Mouse (Mus musculus): Measurements from ENCODE around the gene Cyp27a1. TPM values are rescaled to one million over a fixed set of nuclear protein-coding genes. Genes with fewer than 3 reads are reported as not detected.

Gene Cyp27a1
- polyA plus RNA-seq (2017; shearing (Covaris generic)): not detected

DNA sequence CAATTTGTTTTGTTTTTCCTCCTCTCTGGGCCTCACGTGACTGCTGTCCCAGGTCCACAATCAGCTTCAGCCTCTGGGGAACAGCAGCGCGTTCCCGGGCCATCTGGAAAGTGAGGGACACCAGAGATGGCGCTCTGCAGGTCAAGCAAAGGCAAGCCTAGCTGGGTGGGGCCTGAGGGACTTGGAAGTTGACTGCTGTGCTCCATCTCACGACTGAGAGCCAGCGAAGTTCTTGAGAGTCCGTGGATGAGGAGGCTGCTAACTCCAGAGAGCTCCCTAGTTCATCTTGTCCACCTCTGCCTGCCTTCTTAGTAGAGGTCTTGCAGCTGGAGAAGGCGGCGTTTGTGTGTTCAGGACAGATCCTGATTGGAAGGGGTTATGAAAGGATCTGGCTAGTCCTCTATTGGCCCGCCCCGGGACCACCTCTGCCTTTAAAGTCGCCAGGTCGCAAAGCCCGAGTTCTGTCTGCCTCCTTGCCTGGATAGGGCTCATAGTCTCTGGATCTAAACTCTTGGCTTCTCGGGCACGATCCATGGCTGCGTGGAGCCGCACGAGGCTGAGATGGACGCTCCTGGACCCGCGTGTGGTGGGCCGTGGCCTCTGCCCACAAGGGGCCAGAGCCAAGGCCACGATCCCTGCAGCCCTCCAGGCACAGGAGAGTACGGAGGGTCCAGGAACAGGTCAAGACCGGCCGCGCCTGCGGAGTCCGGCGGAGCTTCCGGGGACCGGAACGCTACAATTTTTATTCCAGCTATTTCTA, at the start of gene Cyp27a1:
Gene Cyp27a1, plus strand, starts transcription at position 476 of the 760 bp plus-strand sequence.

DNA sequence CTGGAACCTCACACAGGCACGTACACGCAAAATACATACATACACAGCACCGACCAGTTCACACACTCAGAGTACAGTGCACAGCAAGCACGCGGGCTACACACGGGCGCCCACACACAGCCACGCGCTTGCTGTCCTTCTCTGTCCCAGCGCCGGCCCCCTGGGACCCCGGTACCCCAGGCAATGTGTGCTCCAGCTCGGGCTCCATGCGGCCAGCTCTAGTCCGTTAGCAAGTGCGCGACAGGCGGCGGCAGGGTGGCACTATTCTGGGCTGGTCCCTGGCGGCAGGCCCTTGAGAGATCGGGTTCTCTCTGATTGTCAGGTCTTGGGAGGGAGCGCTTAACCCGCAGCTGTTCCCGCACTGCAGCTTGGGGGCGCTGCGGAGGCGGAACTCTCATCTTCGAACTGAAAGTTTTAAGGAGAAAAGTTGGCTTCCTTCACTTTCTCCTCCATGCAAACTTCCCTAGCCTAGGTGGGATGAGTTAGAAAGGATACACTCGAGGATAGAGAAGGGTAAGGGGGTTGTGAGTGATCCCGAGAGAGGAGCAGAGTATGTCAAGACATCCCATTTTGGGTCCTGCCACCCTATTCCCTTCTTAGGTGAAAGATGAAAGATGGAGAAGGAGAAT, 35.4 kb downstream of the Cyp27a1 start, which contains the start of gene Prkag3:
Gene Prkag3, minus strand, starts transcription at position 579 of the 629 bp plus-strand sequence.

DNA sequence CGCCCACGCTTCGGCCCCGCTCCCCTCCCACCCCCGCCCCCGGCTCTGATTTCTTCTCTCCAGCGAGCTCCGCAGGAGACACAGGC, 58.3 kb downstream of the Cyp27a1 start, which contains the start of gene Wnt6:
Gene Wnt6, plus strand, starts transcription at position 48 of the 86 bp plus-strand sequence.

Other genes starting within 250 kb of the Cyp27a1 start
- gene Cnot9, start 207.5 kb upstream of the Cyp27a1 start, polyA plus RNA-seq (2017; shearing (Covaris generic)): 37.2 TPM
- 0.65 TPM for gene Plcd4, start 170.7 kb upstream of the Cyp27a1 start, polyA plus RNA-seq (2017; shearing (Covaris generic))
- 21.0 TPM for gene Usp37, start 169.3 kb upstream of the Cyp27a1 start, polyA plus RNA-seq (2017; shearing (Covaris generic))
- gene Zfp142, start 125.3 kb upstream of the Cyp27a1 start, polyA plus RNA-seq (2017; shearing (Covaris generic)): 19.9 TPM
- 16.0 TPM for gene Bcs1l, start 125.3 kb upstream of the Cyp27a1 start, polyA plus RNA-seq (2017; shearing (Covaris generic))
- 35.3 TPM for gene Rnf25, start 112.2 kb upstream of the Cyp27a1 start, polyA plus RNA-seq (2017; shearing (Covaris generic))
- gene Stk36, start 112.1 kb upstream of the Cyp27a1 start, polyA plus RNA-seq (2017; shearing (Covaris generic)): not detected
- gene Ttll4, start 51.8 kb upstream of the Cyp27a1 start, polyA plus RNA-seq (2017; shearing (Covaris generic)): 37.7 TPM
- not detected for gene Prkag3, start 35.6 kb downstream of the Cyp27a1 start, polyA plus RNA-seq (2017; shearing (Covaris generic))
- gene Wnt6, start 58.3 kb downstream of the Cyp27a1 start, polyA plus RNA-seq (2017; shearing (Covaris generic)): not detected
- 0.29 TPM for gene Wnt10a, start 77.9 kb downstream of the Cyp27a1 start, polyA plus RNA-seq (2017; shearing (Covaris generic))
- gene Cdk5r2, start 141.4 kb downstream of the Cyp27a1 start, polyA plus RNA-seq (2017; shearing (Covaris generic)): not detected
- not detected for gene Fev, start 171.8 kb downstream of the Cyp27a1 start, polyA plus RNA-seq (2017; shearing (Covaris generic))
- gene Cryba2, start 179.6 kb downstream of the Cyp27a1 start, polyA plus RNA-seq (2017; shearing (Covaris generic)): not detected
- gene Cfap65, start 222.0 kb downstream of the Cyp27a1 start, polyA plus RNA-seq (2017; shearing (Covaris generic)): not detected
- 0.11 TPM for gene Ihh, start 238.1 kb downstream of the Cyp27a1 start, polyA plus RNA-seq (2017; shearing (Covaris generic))

Data from CD4-positive, CD25-positive, alpha-beta regulatory T cell, adult 9 weeks (primary cell).